Mouse (Mus musculus) lung, embryonic 16.5 days (tissue): ENCODE results near the gene Zdhhc7. TPM values are rescaled to one million over a fixed set of nuclear protein-coding genes. Genes with fewer than 3 reads are reported as not detected.

Experiments used
- ATAC-seq: fragments of 200-750 bp; cut with Nextera tagmentation; 2 replicates; pipeline ENCODE4 v1.8.0; 2017; ENCODE audit warnings: low read depth, mild to moderate bottlenecking, moderate library complexity
- H3K27ac ChIP-seq: fragments of 300-500 bp; sonication (generic); 2 replicates; pipeline ENCODE4 v1.5.1; 2014; ENCODE audit warnings: mild to moderate bottlenecking, control low read depth, low read length
- H3K27me3 ChIP-seq: fragments of 300-500 bp; sonication (generic); 2 replicates; pipeline ENCODE4 v1.6.1; 2014; ENCODE audit warnings: low read depth, low read length, mixed read lengths; ENCODE audit not compliant: control insufficient read depth, insufficient read depth
- H3K36me3 ChIP-seq: fragments of 300-500 bp; sonication (generic); 2 replicates; pipeline ENCODE4 v1.6.1; 2014; ENCODE audit warnings: low read length; ENCODE audit not compliant: control insufficient read depth, insufficient read depth
- H3K4me1 ChIP-seq: fragments of 300-500 bp; sonication (generic); replicated peaks from 2 replicates; pipeline ENCODE4 v1.6.1; 2014; ENCODE audit warnings: low read length, mixed read lengths; ENCODE audit not compliant: control insufficient read depth, insufficient read depth
- H3K4me2 ChIP-seq: fragments of 300-500 bp; sonication (generic); 2 replicates; pipeline ENCODE4 v1.6.1; 2014; ENCODE audit warnings: low read depth, low read length, control low read depth
- H3K4me3 ChIP-seq: fragments of 300-500 bp; sonication (generic); 2 replicates; pipeline ENCODE4 v1.5.1; 2014; ENCODE audit warnings: mild to moderate bottlenecking, low read length, control low read depth
- H3K9ac ChIP-seq: fragments of 300-500 bp; sonication (generic); 2 replicates; pipeline ENCODE4 v1.6.1; 2014; ENCODE audit warnings: low read length, control low read depth
- H3K9me3 ChIP-seq: fragments of 300-500 bp; sonication (generic); 2 replicates; pipeline ENCODE4 v1.6.1; 2016; ENCODE audit warnings: low read length; ENCODE audit not compliant: control insufficient read depth
- WGBS: fragments of 180-500 bp; shearing (Covaris S2); extraction: QIAGEN DNeasy Blood & Tissue Kit; methylation state at CpG from one replicate; pipeline ENCODE4 v1.1.7; 2014; 5-methylcytosine and 5-hydroxymethylcytosine counted together
- polyA plus RNA-seq: library from polyadenylated mRNA; unstranded; fragments of >200 nt; fragmentation: Nextera tagmentation; extraction: Ambion mirVana; gene quantifications from 2 replicates; pipeline ENCODE4 v1.2.1, GENCODE M21; 2015

Gene Zdhhc7
- polyA plus RNA-seq, 1 experiment from 2014 or later = 35.3 TPM

GRCm38 (mm10) chr8:120067936-120068668, 33.2 kb downstream of the Zdhhc7 start:
- H3K9me3 ChIP-seq = no peaks in the 10 kb centered on the region
- 51% methylated on average over 19 of the region's 19 CpGs for whole genome bisulfite sequencing
- no peak overlapping the region for H3K27ac ChIP-seq
- H3K36me3 ChIP-seq = no peaks in the 10 kb centered on the region
- H3K4me1 ChIP-seq = peaks cover 5% of the 10 kb centered on the region
- no peak overlapping the region for H3K4me2 ChIP-seq
- no peak overlapping the region for H3K4me3 ChIP-seq
- H3K27me3 ChIP-seq = no peaks in the 10 kb centered on the region
- no peak for ATAC-seq
- no peak overlapping the region for H3K9ac ChIP-seq

- no peak for ATAC-seq
- Histone ChIP-seq H3K27me3 (no peaks in the 10 kb centered on the region), H3K27ac (no peak overlapping the region), H3K9ac (no peak overlapping the region), H3K4me2 (no peak overlapping the region), H3K4me1 (peaks cover 5% of the 10 kb centered on the region), H3K4me3 (no peak overlapping the region), H3K36me3 (no peaks in the 10 kb centered on the region), H3K9me3 (no peaks in the 10 kb centered on the region)
- 47% methylated on average over 4 of the region's 4 CpGs for WGBS
Measured at GRCm38 (mm10) chr8:120066226-120066625, 35.1 kb downstream of the Zdhhc7 start.

GRCm38 (mm10) chr8:120065611-120066010, 35.7 kb downstream of the Zdhhc7 start:
- Histone ChIP-seq H3K4me3 (no peak overlapping the region), H3K27ac (no peak overlapping the region), H3K9me3 (no peaks in the 10 kb centered on the region), H3K27me3 (no peaks in the 10 kb centered on the region), H3K4me1 (peaks cover 5% of the 10 kb centered on the region), H3K4me2 (no peak overlapping the region), H3K9ac (no peak overlapping the region), H3K36me3 (no peaks in the 10 kb centered on the region)
- ATAC-seq = no peak
- WGBS = 85% methylated on average over 8 of the region's 8 CpGs

- Histone ChIP-seq H3K27me3 (no peaks in the 10 kb centered on the region), H3K4me2 (no peak overlapping the region), H3K4me1 (peaks cover 5% of the 10 kb centered on the region), H3K4me3 (no peak overlapping the region), H3K27ac (no peak overlapping the region), H3K9ac (no peak overlapping the region), H3K9me3 (no peaks in the 10 kb centered on the region), H3K36me3 (no peaks in the 10 kb centered on the region)
- no peak for ATAC-seq
- 66% methylated on average over 3 of the region's 3 CpGs for WGBS
Measured at GRCm38 (mm10) chr8:120063326-120063725, 38.0 kb downstream of the Zdhhc7 start.

GRCm38 (mm10) chr8:120062742-120063141, 38.5 kb downstream of the Zdhhc7 start:
- 85% methylated on average over 14 of the region's 14 CpGs for WGBS
- Histone ChIP-seq H3K27me3 (no peaks in the 10 kb centered on the region), H3K9ac (no peak overlapping the region), H3K36me3 (no peaks in the 10 kb centered on the region), H3K4me3 (no peak overlapping the region), H3K4me2 (no peak overlapping the region), H3K4me1 (no peaks in the 10 kb centered on the region), H3K9me3 (no peaks in the 10 kb centered on the region), H3K27ac (no peak overlapping the region)
- no peak for ATAC-seq

- H3K4me3 ChIP-seq = no peak overlapping the region
- WGBS = 43% methylated on average over 2 of the region's 2 CpGs
Measured at GRCm38 (mm10) chr8:120057078-120057477, 44.2 kb downstream of the Zdhhc7 start.

GRCm38 (mm10) chr8:120054833-120055232, 46.4 kb downstream of the Zdhhc7 start:
- no peaks in the 10 kb centered on the region for H3K27me3 ChIP-seq
- H3K27ac ChIP-seq = no peak overlapping the region
- H3K9me3 ChIP-seq = no peaks in the 10 kb centered on the region
- H3K4me1 ChIP-seq = no peaks in the 10 kb centered on the region; the same call in 1 of the 2 replicates
- no peak for ATAC-seq
- no peak overlapping the region for H3K4me3 ChIP-seq
- 85% methylated on average over 3 of the region's 3 CpGs for WGBS
- H3K36me3 ChIP-seq = no peaks in the 10 kb centered on the region
- H3K4me2 ChIP-seq = no peak overlapping the region
- H3K9ac ChIP-seq = no peak overlapping the region

More at GRCm38 (mm10) chr8:120057078-120057477, 44.2 kb downstream of the Zdhhc7 start:
- Histone ChIP-seq H3K36me3 (no peaks in the 10 kb centered on the region), H3K4me1 (no peaks in the 10 kb centered on the region), H3K27ac (no peak overlapping the region), H3K9ac (no peak overlapping the region), H3K9me3 (no peaks in the 10 kb centered on the region), H3K27me3 (no peaks in the 10 kb centered on the region), H3K4me2 (no peak overlapping the region)
- ATAC-seq = no peak

- Histone ChIP-seq H3K27ac (no peak overlapping the region), H3K9ac (no peak overlapping the region), H3K4me2 (no peak overlapping the region), H3K4me1 (no peaks in the 10 kb centered on the region; the same call in 1 of the 2 replicates), H3K4me3 (no peak overlapping the region), H3K27me3 (no peaks in the 10 kb centered on the region), H3K9me3 (no peaks in the 10 kb centered on the region), H3K36me3 (no peaks in the 10 kb centered on the region)
- no peak for ATAC-seq
- 59% methylated on average over 8 of the region's 8 CpGs for WGBS
Measured at GRCm38 (mm10) chr8:120052318-120052717, 49.0 kb downstream of the Zdhhc7 start.

GRCm38 (mm10) chr8:120051908-120052307, 49.4 kb downstream of the Zdhhc7 start:
- no peak for ATAC-seq
- H3K9ac ChIP-seq = no peak overlapping the region

More at GRCm38 (mm10) chr8:120051908-120052307, 49.4 kb downstream of the Zdhhc7 start:
- WGBS = 81% methylated on average over 4 of the region's 4 CpGs
- Histone ChIP-seq H3K4me1 (peaks cover under 1% of the 10 kb centered on the region; the same call in 1 of the 2 replicates), H3K27ac (no peak overlapping the region), H3K36me3 (no peaks in the 10 kb centered on the region), H3K4me3 (no peak overlapping the region), H3K27me3 (no peaks in the 10 kb centered on the region), H3K9me3 (no peaks in the 10 kb centered on the region), H3K4me2 (no peak overlapping the region)
